Mouse (Mus musculus) adrenal gland, adult 18-20 months (tissue): ENCODE measurements around the gene Cirbp. TPM values are rescaled to one million over a fixed set of nuclear protein-coding genes. Genes with fewer than 3 reads are reported as not detected.

Experiments used
- DNase-seq, 2 experiments: peaks; one replicate each; pipeline ENCODE4 v3.0.0; 2021 to 2022; ENCODE audit warnings: low spot score in 2 of 2
- total RNA-seq, 2 experiments: library from RNA; stranded (reverse); gene quantifications; 1 replicate in 1 of 2; 2 replicates in 1 of 2; pipeline ENCODE4 v1.2.3; 2021

The Cirbp gene
- total RNA-seq, 2 experiments from 2014 or later = 34.7 to 46.3 TPM

DNA sequence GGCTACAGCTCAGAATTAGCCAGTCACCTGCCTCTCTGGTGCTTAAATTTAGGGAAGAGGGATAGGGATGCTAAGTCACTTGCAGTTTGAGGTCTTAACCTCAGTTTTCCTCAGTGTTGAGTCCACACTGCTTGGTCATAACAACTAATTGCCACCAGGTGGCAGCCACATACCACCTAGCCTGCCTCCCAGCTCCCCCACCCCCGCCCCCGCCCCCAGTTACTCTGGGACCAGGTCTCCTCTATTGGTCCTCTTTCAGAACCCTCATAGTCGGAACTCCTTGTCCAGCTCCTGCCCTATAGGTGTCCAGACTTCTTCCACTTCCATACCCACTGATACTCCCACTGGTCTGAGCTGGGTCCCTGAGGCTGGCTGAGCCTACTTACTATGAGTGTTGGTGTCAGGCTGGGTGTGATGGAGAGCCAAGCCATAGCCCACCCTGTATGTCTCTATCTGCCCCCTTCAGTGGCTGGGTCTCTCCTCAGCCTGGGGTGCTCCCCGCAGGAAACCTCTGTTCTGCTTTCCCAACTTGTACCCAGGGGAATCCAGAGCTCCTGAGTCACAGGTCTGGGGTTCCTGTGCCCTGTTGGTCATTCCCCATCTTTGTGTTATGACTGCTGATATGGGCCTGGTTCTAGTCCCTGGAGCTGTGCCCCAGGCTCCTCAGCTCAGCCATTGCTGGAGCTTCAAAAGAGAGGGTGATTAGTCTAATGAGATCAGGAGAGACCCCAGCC is 9.9 kb downstream of the Cirbp start:
- DNase-seq = peak in 1 of 2 experiments; percentile 22

DNA sequence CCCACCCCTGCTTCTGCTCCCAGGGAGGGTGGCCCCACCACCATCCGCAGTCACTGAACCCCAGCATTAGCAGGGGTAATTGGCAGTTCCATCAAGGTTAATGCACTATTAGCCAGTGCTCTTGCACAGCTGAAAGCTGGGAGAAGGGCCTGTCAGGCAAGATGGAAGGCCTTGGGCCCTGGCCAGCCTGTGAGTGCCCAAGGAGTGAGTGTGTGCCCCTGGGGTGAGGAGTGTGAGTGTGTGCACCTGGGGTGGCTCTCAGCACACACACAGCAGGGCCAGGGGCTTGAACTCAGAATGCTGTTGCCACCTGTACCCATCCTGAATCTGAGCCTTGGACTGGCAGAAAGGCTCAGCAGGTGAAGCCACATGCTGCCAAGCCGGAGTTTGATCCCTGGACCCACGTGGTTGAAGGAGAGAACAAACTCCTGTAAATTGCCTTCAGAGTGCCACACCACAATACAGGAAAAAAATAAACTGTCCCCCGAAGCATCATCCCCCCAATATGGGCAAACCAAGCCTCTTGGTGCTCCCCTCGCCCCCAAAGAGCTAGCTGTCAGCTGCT is 10.6 kb downstream of the Cirbp start:
- DNase-seq = peak in 1 of 2 experiments; percentile 24

DNA sequence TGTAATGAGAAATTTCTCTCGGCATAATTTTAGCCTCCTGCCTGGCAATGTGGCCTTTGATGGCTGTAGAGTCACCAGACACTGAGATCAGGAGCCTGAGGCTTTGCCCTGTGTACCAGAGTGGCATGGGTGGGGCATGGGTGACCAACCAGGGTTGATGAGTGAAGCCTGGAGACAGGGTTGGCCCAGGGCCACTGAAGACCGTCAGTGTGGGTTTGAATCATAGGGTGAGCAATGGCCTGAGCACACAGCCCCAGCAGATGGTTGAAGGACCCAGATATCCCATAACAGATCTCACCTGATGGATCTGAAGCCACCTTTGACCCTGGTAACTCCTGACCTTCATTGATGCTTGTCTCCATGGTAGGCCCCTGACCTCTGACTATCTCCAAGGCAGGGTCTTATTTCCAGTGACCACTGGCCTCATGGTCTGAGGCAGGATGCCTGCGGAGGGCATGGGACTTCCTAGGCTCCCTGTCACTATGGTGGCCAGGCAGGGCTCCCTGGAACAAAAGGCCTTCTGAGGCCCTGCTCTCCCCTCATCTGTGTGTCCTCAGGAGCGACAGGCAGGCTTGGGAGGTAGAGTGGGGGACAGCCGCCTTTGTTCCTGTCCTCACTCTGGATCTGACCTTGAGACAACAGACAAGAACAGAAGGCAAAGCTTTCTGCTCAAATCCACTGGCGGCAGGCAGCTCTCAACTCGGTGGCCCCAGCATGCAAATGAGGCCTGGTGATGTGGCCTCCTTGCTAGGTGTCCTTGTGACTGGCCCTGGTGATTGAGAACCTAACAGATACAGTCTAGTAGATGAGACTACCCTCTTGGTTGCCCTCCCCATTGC is 11.9 kb downstream of the Cirbp start:
- DNase-seq = peak in 1 of 2 experiments; percentile 65

DNA sequence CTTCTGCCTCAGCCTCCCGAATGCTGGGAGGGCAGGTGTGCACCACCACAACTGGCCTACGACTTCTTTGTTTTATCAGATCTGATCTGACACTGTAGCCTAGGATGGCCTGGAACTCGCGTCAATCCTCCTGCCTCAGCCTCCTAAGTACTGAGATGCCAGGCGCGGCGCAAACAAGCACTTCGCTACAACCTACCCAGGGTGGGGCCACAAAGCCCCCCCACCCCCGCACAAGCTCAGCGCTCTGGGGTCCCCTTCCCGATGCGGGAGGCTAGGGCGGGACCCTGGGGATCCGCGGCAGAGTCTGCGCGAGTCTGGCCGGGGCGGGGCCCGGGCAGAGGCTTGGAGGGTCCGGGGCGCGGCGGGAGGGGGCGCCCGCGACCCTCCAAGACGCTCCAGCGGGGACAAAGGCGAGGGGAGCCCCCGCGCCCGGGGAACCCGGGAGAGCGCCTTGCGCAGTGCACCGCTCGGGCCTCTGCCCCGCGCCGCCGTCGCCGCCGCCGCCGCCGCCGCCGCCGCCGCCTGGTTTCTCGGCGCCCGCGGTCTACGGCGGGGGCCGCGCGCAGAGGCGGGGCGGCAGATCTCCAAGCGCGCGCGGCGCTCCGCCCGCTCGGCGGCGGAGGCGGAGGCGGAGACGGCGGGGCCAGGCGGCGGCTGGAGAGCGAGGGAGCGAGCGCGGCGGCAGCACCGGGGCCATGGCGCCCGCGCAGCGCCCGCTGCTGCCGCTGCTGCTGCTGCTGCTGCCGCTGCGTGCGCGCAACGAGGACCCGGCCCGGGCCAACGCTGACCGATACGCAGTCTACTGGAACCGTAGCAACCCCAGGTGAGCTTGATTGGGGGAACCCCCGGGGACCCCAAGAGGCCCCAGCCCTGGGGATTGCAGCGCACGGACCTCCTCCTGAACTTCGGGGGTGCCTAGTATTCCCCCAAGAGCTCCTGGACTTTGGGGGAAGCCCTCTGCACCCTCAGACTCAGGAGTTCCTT is 13.6 kb downstream of the Cirbp start, which contains the start of gene Efna2:
Gene Efna2 (plus strand): TSS at position 415 of the 984 bp plus-strand sequence.
- DNase-seq = peak; percentile 48 to 60

DNA sequence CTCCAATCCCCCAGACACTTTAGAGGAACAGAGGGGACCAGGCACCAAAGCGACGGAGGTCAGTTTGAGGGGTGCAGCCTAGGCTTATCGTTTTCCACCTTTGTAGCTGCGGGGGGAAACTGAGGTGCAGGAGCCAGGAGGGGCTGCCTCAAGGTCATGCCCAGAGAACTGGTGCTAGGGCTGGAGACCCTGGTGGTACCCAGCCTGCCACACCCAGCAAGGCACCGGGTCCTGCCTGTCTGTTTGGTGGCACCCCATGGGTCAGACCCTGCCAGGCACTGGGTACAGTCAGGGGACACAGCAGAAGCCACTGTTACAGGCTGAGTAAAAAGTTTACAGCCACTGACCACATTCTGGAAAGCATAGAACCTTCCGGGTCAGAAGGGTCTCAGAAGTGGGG is 14.5 kb downstream of the Cirbp start:
- DNase-seq = no peak

DNA sequence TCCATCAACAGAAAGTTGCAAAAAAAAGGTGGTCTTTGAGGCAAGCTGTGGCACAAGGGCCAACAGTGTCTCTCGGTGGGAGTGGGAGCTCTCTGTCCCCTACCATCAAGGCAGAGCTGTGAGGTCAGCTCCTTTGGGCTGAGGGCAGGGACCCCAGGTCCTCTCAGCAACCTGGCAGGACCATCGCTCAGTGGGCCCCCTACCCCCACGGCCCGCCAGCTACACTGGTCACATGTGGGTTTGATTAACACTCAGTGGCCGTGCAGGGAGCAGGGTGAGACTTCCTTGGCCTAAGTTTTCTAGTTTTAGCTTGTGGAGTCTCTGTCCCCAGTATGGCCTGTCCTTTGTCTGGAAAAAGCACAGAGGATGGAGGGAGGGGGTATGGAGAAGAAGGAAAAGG is 15.0 kb downstream of the Cirbp start:
- DNase-seq = no peak

DNA sequence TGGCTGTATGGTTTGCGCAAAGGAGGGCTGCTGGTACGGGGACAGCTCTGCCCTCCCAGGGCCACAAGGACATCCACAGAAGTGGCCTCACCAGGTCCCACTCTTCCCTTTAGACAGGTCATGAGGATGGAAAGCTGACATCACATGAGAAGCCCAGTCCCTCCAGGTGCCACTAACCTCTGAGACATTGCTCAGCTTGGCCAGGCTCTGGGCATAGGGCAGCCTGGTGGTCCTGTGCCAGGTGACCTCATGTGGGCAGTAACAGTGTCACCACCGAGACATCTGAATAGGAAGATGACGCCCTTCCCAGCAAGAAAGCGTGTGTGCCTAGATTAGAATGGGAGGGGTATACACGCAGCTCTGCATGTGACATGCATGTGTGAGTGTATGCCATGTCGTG is 16.8 kb downstream of the Cirbp start:
- no peak for DNase-seq

DNA sequence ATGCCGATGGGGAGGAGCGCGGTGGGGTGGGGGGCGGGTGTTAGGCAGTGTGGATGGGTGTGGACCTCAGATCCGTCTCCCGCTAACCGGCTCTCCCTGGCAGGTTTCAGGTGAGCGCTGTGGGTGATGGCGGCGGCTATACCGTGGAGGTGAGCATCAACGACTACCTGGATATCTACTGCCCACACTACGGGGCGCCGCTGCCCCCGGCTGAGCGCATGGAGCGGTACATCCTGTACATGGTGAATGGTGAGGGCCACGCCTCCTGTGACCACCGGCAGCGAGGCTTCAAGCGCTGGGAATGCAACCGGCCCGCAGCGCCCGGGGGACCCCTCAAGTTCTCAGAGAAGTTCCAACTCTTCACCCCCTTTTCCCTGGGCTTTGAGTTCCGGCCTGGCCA is 20.9 kb downstream of the Cirbp start:
- no peak for DNase-seq

DNA sequence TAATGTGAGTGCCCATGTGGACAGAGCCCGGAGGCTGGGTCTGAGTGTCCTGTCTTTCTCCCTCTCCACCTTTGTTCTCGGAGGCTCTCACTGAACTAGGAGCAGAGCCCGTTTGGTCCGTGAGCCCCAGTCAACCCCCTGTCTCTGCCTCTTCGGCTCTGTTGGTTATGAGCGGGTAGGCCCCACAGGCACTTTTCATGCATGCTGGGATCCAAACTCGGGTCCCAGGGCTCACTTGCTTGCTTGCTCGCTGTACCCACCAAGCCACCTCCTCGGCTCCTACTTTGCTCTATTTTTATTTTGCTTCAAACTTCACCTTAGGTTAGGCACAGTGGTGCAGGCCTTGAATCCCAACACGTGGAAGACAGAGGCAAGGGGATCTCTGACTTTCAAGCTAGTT is 22.0 kb downstream of the Cirbp start:
- no peak for DNase-seq

DNA sequence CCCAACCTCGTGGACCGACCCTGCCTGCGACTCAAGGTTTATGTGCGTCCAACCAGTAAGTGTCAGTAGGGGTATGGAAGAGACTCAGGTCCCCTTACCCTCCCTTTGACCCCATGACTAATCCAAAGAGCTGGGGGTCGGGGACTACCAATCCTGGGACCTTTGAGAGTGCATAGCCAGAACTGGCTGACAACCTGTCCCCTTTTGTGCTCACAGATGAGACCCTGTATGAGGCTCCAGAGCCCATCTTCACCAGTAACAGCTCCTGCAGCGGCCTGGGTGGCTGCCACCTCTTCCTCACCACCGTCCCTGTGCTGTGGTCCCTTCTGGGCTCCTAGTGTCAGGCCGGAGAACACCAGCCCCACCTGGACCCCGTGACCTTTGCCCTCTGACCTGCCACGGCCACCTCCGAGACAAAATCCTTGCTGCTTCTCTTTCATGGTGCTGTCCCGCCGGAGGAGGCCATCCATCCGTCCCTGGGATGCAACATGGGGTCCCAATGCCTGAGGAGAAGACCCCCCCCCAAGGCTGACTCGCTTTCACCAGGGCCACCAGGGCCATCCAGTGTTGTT is 22.8 kb downstream of the Cirbp start:
- DNase-seq = no peak

DNA sequence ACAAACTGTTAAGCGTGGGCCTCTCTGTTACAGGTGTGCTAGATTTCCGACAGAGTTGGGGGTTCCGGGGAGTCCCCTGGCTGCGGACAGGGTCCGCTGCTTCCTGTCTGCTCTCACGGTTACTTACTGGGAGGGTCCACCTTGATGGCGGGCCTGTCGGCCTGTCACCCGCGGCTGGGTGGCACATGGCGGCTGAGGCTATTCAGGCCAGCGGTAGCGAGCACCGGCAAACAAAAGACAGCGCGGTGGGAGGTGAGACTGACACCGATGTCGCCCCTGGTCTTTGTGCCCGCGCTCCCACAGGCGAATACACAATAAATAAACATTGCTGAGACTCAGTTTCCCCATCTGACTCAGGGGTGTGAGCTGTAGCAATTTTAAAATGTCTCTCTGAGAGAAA is 24.2 kb downstream of the Cirbp start:
- DNase-seq = no peak

DNA sequence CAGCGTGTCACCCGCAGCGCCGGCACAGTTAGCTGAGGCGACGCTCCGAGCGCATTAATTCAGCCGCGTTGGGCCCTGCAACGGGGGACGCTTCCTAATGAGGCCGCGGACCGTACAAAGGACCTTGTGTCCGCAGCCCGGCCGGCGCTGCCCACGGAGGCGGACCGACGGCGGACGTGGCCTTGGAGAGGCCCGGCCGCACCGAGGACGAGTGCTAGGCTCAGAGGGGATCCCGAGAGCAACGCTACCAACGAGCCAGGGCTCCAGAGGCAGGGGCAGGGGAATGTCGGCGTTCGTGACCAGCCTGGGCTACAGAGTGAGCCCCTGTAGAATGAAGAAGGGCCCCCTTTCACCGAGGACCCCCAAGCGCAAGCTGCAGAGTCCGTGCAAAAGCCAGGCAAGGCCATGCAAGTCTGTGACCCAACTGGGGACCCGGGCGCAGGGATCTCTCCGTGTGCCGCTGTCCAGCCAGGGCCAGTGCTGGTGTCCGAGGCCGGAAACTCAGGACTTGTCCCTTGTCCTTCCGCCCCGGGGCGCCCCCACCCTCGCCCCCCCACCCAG is 24.8 kb downstream of the Cirbp start:
- no peak for DNase-seq

DNA sequence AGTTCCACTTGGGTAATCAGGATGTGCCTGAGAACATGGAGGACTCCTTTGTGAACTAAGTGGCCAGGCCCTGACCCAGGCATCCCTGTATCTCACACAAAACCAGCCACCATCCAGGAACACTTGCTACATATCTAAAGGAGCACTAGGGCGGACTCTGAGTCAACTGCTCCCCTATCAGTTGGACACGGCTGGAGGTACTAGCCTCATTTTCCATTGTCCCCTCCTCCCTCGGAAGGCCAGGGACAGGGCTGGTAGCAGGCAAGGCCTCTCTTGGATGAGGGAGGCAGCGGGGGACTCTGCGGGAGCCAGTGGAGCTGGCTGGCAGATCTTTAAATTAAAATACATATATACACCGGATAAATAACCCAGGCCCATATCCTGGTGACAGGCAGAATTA is 28.2 kb downstream of the Cirbp start:
- DNase-seq = no peak

DNA sequence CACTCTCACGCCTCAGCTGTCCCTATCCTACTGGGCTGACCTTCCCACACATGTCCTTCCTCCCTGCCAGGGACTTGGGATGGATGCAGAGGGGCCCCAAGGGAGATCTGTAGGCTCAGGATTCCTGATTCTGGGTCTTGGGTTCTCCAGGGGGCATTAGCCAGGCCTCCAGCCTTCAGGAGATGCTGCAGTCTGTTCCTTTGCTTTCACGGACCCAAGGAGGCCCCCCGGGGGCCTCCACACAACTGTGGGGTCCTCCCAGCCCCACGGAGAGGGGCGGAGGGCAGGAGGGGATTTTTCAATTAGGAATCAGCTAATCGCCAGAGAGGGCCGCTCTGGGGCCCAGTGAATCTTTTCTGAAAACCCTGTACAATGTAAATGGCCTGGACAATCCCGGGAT is 28.7 kb downstream of the Cirbp start:
- no peak for DNase-seq

DNA sequence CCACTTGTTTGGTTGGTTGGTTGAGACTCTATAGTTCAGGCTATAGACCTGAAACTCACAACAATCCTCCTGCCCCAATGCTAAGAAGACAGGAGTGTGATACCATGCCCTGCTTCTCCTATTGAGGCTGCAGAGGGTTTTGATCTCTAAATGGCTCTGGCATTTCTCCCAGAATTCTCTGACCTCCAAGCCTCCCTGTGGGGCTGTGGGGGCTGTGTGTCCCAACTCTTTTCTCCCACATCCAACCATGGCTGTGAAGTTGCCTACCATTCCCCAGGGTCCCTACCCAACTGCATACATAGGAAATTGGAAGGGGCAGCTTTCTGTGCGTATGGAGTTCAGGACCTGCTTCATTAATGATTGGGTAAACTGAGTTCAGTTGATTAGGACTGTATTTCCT is 30.4 kb downstream of the Cirbp start:
- no peak for DNase-seq

DNA sequence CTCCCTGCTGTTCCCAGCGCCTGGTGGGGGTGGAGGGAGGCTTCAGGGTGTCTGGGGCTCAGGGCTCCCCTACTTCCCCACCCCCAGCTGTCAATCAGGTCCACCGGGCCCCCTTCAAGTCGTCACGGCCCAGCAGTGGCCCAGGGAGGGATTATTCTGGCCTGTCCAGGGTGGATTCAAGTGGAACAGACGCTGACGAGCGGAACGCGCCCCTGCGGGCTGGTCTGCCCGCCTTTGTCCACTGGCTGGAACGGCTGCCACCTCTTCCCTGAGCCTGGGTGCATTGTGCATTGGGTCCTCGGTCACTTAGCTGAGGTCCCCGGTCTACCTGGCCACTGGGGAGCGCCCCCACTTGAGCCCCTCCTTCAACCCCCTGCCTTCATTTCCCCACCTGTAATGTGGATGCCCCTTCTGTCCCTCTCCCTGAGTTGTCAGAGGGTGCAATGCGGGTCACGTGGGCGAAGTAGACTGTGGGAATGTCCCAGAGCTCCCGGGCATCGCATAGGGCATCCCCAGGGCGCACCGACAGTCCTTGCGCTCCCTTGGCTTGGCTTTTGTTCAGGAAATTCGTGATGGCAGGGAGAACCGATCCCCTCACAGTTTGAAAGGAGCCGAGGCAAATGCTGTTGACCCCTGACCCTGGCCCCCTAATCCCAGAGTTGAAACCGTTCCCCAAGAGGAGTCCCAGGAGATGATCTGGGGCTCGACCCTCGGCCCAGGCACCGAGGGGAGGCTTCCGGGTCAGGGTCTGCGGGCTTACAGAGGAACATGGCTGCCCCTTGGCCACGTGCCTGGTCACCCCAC is 31.2 kb downstream of the Cirbp start:
- DNase-seq = no peak

DNA sequence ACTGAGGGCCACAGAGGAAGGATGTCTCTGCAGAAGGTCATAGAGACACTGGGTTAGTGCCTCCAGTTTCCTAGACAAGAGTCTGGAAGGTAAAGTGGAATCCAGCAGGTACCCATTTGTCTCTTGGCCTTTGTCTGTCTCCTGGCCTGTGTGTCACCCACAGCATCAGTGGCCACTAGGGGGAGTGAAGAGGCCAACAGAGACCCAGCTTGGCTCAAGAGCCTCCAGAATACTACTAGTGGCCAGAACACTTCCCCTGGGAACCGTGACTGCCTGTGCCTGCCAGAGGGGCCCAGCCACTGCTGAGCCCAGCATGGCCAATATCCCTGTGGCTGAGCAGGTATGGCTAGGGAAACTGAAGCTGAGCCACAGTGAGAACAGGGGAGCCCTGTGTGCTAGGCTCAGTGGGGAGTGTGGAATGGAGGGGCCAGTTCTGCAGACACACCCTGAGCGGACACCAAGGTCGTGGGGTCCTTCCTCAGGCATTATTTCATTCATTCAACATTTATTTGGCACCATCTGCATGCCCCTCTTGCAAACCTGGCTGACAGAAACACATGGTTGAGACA is 33.7 kb downstream of the Cirbp start:
- DNase-seq = peak; percentile 64 to 81

DNA sequence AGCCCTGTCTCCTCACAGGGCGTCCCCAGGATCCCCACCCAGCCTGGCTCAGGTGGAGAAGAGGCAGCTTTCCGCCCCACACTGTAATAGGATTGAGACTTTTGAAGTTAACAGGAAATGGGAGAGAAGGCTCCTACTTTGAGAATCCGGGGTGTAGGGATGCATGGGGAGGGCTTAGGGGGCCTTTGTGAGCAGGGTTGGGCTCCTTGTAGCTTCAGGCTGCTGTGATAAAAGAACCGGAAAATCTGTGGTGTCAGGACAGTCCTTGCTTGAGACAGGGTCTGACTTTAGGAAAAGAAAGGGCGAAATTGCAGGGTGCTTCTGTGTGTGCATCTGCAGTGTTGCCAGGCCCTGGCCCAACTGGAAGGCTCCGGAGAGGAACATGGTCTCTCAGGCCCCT is 34.7 kb downstream of the Cirbp start:
- DNase-seq = no peak

DNA sequence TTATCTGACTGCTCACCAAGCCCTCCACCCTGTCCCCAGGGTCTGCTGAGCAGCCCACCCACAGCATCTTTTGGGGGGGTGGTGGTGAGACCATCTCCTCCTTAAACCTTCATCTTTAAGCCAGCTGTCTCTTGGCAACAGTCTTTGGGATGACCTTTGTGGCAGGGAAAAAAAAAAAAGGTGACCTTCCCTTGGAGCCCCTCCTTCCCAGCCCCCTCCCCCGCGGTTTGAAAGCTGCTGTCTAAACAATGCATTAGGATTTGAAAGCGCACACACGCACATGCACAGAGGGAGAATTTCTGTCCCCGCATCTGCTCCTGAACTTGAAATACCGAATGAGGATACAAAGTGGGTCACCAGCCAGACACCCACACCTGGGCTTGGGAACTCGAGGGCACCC is 38.3 kb downstream of the Cirbp start:
- no peak for DNase-seq
